Mouse (Mus musculus) embryonic facial prominence, embryonic 11.5 days (tissue): ENCODE data around the gene Olfr317. TPM values are rescaled to one million over a fixed set of nuclear protein-coding genes. Genes with fewer than 3 reads are reported as not detected.

ENCODE experiments used
- polyA plus RNA-seq: library from polyadenylated mRNA; unstranded; fragments of >200 nt; fragmentation: Nextera tagmentation; extraction: Ambion mirVana; gene quantifications from 2 replicates; pipeline ENCODE4 v1.2.1, GENCODE M21; 2014

The Olfr317 gene
- polyA plus RNA-seq, 1 experiment from 2014 or later = not detected

Other genes with a start within 250 kb of the Olfr317 start
- not detected in 2 replicates for gene Olfr332, start 246.7 kb downstream of the Olfr317 start, polyA plus RNA-seq
- gene Olfr331, start 236.6 kb downstream of the Olfr317 start, polyA plus RNA-seq = not detected in 2 replicates
- gene Olfr330, start 204.4 kb downstream of the Olfr317 start, polyA plus RNA-seq = not detected in 2 replicates
- gene Olfr329-ps, start 192.8 kb downstream of the Olfr317 start, polyA plus RNA-seq = not detected in 2 replicates
- 0.07 TPM in 1 of 2 replicates, not detected in the other for gene Olfr328, start 183.6 kb downstream of the Olfr317 start, polyA plus RNA-seq
- not detected in 2 replicates for gene Olfr224, start 168.7 kb downstream of the Olfr317 start, polyA plus RNA-seq
- gene Olfr325, start 161.5 kb downstream of the Olfr317 start, polyA plus RNA-seq = not detected in 2 replicates
- not detected in 2 replicates for gene Olfr324, start 144.1 kb downstream of the Olfr317 start, polyA plus RNA-seq
- gene 2210407C18Rik, start 123.1 kb downstream of the Olfr317 start, polyA plus RNA-seq = not detected in 2 replicates
- gene Olfr323, start 108.7 kb downstream of the Olfr317 start, polyA plus RNA-seq = not detected in 2 replicates
- 0.28 and 0.43 TPM in 2 replicates for gene Trim58, start 98.7 kb downstream of the Olfr317 start, polyA plus RNA-seq
- not detected in 2 replicates for gene Olfr322, start 80.4 kb downstream of the Olfr317 start, polyA plus RNA-seq
- gene Olfr320, start 58.1 kb downstream of the Olfr317 start, polyA plus RNA-seq = not detected in 2 replicates
- gene Olfr319, start 40.0 kb downstream of the Olfr317 start, polyA plus RNA-seq = not detected in 2 replicates
- not detected in 2 replicates for gene Olfr318, start 15.2 kb downstream of the Olfr317 start, polyA plus RNA-seq
- not detected in 2 replicates for gene Olfr316, start 13.5 kb upstream of the Olfr317 start, polyA plus RNA-seq
- not detected in 2 replicates for gene Olfr315, start 34.0 kb upstream of the Olfr317 start, polyA plus RNA-seq
- not detected in 2 replicates for gene Olfr314, start 43.7 kb upstream of the Olfr317 start, polyA plus RNA-seq
- 2.2 and 2.6 TPM in 2 replicates for gene Fam183b, start 62.7 kb upstream of the Olfr317 start, polyA plus RNA-seq
- gene Olfr313, start 75.8 kb upstream of the Olfr317 start, polyA plus RNA-seq = not detected in 2 replicates
- not detected in 2 replicates for gene Olfr312, start 90.0 kb upstream of the Olfr317 start, polyA plus RNA-seq
- gene Olfr311, start 100.0 kb upstream of the Olfr317 start, polyA plus RNA-seq = not detected in 2 replicates
- gene Gm12258, start 107.9 kb upstream of the Olfr317 start, polyA plus RNA-seq = 14.2 and 14.4 TPM in 2 replicates
- gene 2810021J22Rik, start 128.0 kb upstream of the Olfr317 start, polyA plus RNA-seq = 10.4 and 11.2 TPM in 2 replicates
- gene Zfp39, start 165.0 kb upstream of the Olfr317 start, polyA plus RNA-seq = 7.6 and 8.3 TPM in 2 replicates
- gene Btnl10, start 178.7 kb upstream of the Olfr317 start, polyA plus RNA-seq = 0.04 and 0.10 TPM in 2 replicates
- gene Rnf187, start 199.7 kb upstream of the Olfr317 start, polyA plus RNA-seq = 315 and 331 TPM in 2 replicates
- 45.1 and 52.2 TPM in 2 replicates for gene Hist3h2ba, start 209.7 kb upstream of the Olfr317 start, polyA plus RNA-seq
- 33.0 and 35.0 TPM in 2 replicates for gene Hist3h2a, start 215.5 kb upstream of the Olfr317 start, polyA plus RNA-seq
- gene Trim17, start 215.5 kb upstream of the Olfr317 start, polyA plus RNA-seq = 0.14 and 0.39 TPM in 2 replicates
- gene Trim11, start 238.9 kb upstream of the Olfr317 start, polyA plus RNA-seq = 15.0 and 18.4 TPM in 2 replicates